Mouse (Mus musculus) neural tube, embryonic 11.5 days (tissue): Measurements from ENCODE around the gene Rasal2. TPM values are rescaled to one million over a fixed set of nuclear protein-coding genes. Genes with fewer than 3 reads are reported as not detected.
A peak's percentile ranks its signal among the peaks of the same experiment; 100 is the strongest.
"Not testable (repeated sequence)": the region's sequence is repeated elsewhere in the genome, so short reads cannot be mapped to it uniquely, and the experiment has no call there.

Source experiments
- ATAC-seq: fragments of 200-750 bp; cut with Nextera tagmentation; 2 replicates; pipeline ENCODE4 v1.8.0; 2017; ENCODE audit warnings: moderate number of reproducible peaks, mild to moderate bottlenecking, moderate TSS enrichment, moderate library complexity; ENCODE audit not compliant: insufficient read depth, low FRiP score, low TSS enrichment
- DNase-seq: peaks from one replicate; pipeline ENCODE4 v3.0.0-alpha.2; 2015; ENCODE audit warnings: low spot score
- H3K27ac ChIP-seq: fragments of 300-500 bp; sonication (generic); 2 replicates; pipeline ENCODE4 v1.5.1; 2014; ENCODE audit warnings: low read depth, mild to moderate bottlenecking, low read length
- H3K27me3 ChIP-seq: fragments of 300-500 bp; sonication (generic); 2 replicates; pipeline ENCODE4 v1.6.1; 2014; ENCODE audit warnings: mild to moderate bottlenecking, low read length, mixed read lengths; ENCODE audit not compliant: control insufficient read depth, insufficient read depth
- H3K36me3 ChIP-seq: fragments of 300-500 bp; sonication (generic); 2 replicates; pipeline ENCODE4 v1.6.1; 2014; ENCODE audit warnings: mild to moderate bottlenecking, low read length, moderate library complexity, mixed read lengths; ENCODE audit not compliant: control insufficient read depth, insufficient read depth
- H3K4me1 ChIP-seq: fragments of 300-500 bp; sonication (generic); 2 replicates; pipeline ENCODE4 v1.6.1; 2014; ENCODE audit warnings: low read length, mixed read lengths; ENCODE audit not compliant: control insufficient read depth, insufficient read depth
- H3K4me2 ChIP-seq: fragments of 300-500 bp; sonication (generic); 2 replicates; pipeline ENCODE4 v1.6.1; 2014; ENCODE audit warnings: low read depth, mild to moderate bottlenecking, moderate library complexity
- H3K4me3 ChIP-seq: fragments of 300-500 bp; sonication (generic); 2 replicates; pipeline ENCODE4 v1.5.1; 2014; ENCODE audit warnings: low read depth, low read length
- H3K9ac ChIP-seq: fragments of 300-500 bp; sonication (generic); 2 replicates; pipeline ENCODE4 v1.6.1; 2014; ENCODE audit warnings: mild to moderate bottlenecking, low read length
- H3K9me3 ChIP-seq: fragments of 300-500 bp; sonication (generic); 2 replicates; pipeline ENCODE4 v1.6.1; 2016; ENCODE audit warnings: low read length; ENCODE audit not compliant: control insufficient read depth
- WGBS: fragments of 180-500 bp; shearing (Covaris S2); extraction: QIAGEN DNeasy Blood & Tissue Kit; methylation state at CpG from one replicate; pipeline ENCODE4 v1.1.7; 2014; 5-methylcytosine and 5-hydroxymethylcytosine counted together
- polyA plus RNA-seq: library from polyadenylated mRNA; unstranded; fragments of >200 nt; fragmentation: Nextera tagmentation; extraction: Ambion mirVana; gene quantifications from 2 replicates; pipeline ENCODE4 v1.2.1, GENCODE M21; 2014

Rasal2 gene
- polyA plus RNA-seq, 1 experiment from 2014 or later: 19.8 TPM

DNA sequence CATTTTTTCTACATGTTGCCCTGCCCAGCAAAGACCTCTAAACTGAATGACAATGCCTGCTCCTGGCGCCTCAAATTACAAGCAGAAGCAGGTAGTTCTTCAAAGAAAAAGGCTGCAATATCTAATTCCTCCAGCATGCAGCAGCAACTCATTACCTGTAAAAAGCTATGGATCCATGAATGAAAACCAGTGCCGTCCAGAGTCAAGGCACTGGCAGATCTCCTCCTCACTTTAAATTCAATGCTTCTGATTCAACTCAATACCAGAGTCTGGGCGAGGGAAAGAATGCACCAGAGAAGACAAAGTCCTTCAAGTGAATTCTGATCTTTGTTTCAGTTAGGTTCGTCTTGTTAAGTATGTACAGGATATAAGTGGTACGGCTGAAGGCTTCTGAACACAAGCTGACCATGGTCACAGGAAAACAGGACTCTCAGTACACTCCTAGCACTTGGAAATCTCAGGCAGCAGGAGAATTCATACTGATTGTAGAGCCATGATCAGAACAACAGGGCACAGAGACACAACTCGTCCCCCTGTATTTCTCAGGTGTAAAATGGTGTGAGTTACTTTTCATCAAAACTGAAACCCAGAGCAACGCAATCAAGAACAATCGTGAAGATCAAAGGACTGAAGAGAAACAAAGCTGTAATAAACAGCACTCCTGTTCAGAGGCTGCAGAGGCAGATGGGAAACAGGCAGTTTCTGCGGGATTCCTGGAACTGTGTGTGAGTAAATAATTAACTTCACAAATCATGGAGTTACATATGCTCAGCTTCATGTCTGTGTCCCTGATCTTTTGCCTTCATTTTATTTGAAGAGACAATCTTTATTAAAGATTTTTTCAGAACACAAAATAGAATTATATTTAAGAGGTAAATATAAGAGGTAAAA, 158.6 kb downstream of the Rasal2 start:
- no peak for DNase-seq
- 60% methylated on average over 9 of the region's 9 CpGs for WGBS
- Histone ChIP-seq H3K4me2 (no peak overlapping the region), H3K9me3 (no peaks in the 10 kb centered on the region), H3K27ac (no peak overlapping the region), H3K4me3 (no peak overlapping the region), H3K9ac (no peak overlapping the region), H3K27me3 (no peaks in the 10 kb centered on the region), H3K4me1 (no peaks in the 10 kb centered on the region), H3K36me3 (no peaks in the 10 kb centered on the region)
- ATAC-seq: no peak

DNA sequence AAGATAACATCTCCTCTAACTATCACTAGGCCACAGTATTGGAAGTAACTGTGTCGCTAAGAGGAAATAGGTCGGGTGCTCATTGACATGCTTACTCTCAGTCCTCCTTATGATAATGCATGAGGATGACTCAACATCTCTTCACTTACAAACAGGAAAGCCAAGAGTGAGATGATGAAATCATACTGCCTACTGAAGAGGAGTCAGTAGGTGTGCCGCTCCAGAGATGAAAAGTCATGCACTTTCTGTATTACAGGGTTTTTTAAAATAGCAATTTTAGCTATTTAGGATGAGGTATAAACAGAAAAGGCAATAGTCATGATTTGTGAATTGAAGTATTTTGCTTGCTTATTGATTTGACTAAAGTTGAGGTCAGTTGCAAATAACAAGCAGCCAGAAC, 164.3 kb downstream of the Rasal2 start:
- WGBS: 90% methylated on average over 3 of the region's 3 CpGs
- H3K36me3 ChIP-seq: no peaks in the 10 kb centered on the region
- no peaks in the 10 kb centered on the region for H3K27me3 ChIP-seq
- H3K9ac ChIP-seq: no peak overlapping the region
- H3K4me1 ChIP-seq: peaks cover 11% of the 10 kb centered on the region
- no peak for DNase-seq
- ATAC-seq: no peak
- no peak overlapping the region for H3K4me2 ChIP-seq
- no peaks in the 10 kb centered on the region for H3K9me3 ChIP-seq
- H3K27ac ChIP-seq: no peak overlapping the region
- H3K4me3 ChIP-seq: no peak overlapping the region

DNA sequence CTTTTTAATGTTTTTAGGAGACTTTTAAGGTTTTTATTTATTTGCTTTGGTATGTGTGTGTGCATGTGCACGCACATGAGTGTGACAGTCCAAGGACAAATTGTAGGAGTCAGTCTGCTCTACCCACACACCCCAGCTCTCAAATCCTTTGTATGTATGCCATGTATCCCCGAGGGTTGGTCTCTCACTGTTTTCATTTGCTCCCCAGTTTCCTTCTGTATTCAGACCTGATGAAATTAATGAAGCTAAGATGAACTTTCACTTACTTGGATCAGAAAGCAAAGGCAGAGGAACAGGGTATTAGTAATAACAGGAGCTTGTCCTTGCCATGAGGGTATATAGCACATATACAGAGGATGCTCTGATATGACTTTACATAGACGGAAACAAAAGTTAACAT, 165.1 kb downstream of the Rasal2 start:
- 89% methylated on average over 3 of the region's 3 CpGs for WGBS
- ATAC-seq: no peak
- H3K9me3 ChIP-seq: no peaks in the 10 kb centered on the region
- H3K27me3 ChIP-seq: no peaks in the 10 kb centered on the region
- no peak overlapping the region for H3K4me3 ChIP-seq
- no peak overlapping the region for H3K27ac ChIP-seq
- no peak overlapping the region for H3K9ac ChIP-seq
- no peaks in the 10 kb centered on the region for H3K36me3 ChIP-seq
- peaks cover 11% of the 10 kb centered on the region for H3K4me1 ChIP-seq
- no peak for DNase-seq
- H3K4me2 ChIP-seq: no peak overlapping the region

DNA sequence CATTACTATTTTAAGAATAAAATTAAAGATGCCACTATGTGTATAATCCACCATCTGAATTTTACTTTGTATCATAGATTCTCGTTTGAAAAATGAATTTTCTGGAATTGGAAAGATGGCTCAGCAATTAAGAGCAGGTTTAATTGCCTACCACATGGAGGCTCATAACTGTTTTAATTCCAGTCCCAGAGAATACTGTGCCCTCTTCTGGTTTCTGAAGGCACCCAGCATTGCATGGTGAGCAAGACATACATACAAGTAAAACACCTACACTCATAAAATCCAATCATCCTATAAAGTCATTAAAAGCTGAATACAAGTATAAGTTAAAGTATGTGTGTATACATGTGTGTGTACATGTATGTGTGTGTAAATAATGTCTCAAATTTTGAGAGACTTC, 165.6 kb downstream of the Rasal2 start:
- ATAC-seq (no peak), DNase-seq (no peak)
- Histone ChIP-seq H3K9ac (no peak overlapping the region), H3K4me1 (peaks cover 11% of the 10 kb centered on the region), H3K9me3 (no peaks in the 10 kb centered on the region), H3K27ac (no peak overlapping the region), H3K4me2 (no peak overlapping the region), H3K27me3 (no peaks in the 10 kb centered on the region), H3K4me3 (no peak overlapping the region), H3K36me3 (no peaks in the 10 kb centered on the region)
- 80% methylated on average over 1 of the region's 1 CpGs for WGBS

DNA sequence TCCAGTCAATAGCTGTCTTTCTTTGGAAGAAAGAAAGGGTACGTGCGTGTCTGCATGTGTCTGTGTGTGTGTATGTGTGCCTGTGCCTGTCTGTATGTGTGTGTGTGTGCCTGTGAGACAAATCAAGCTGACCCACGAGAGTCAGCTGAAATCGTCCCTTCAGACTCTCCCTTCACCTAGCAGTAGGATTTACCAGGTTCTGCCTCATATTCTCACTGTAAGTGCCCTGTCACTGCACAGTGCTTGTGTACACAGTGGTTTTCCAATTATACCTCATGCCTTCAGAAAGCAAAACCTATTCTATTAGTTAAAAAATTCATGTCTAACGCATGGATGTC, 168.0 kb downstream of the Rasal2 start:
- ATAC-seq (no peak), DNase-seq (no peak)
- H3K4me2 ChIP-seq: peak overlapping the region; percentile 34
- H3K9ac ChIP-seq: peak overlapping the region; percentile 49
- WGBS: 50% methylated on average over 5 of the region's 5 CpGs
- H3K27ac ChIP-seq: peak overlapping the region; percentile 83
- no peaks in the 10 kb centered on the region for H3K36me3 ChIP-seq
- no peaks in the 10 kb centered on the region for H3K27me3 ChIP-seq
- H3K4me1 ChIP-seq: peaks cover 11% of the 10 kb centered on the region
- H3K9me3 ChIP-seq: no peaks in the 10 kb centered on the region
- peak overlapping the region; percentile 16 for H3K4me3 ChIP-seq

DNA sequence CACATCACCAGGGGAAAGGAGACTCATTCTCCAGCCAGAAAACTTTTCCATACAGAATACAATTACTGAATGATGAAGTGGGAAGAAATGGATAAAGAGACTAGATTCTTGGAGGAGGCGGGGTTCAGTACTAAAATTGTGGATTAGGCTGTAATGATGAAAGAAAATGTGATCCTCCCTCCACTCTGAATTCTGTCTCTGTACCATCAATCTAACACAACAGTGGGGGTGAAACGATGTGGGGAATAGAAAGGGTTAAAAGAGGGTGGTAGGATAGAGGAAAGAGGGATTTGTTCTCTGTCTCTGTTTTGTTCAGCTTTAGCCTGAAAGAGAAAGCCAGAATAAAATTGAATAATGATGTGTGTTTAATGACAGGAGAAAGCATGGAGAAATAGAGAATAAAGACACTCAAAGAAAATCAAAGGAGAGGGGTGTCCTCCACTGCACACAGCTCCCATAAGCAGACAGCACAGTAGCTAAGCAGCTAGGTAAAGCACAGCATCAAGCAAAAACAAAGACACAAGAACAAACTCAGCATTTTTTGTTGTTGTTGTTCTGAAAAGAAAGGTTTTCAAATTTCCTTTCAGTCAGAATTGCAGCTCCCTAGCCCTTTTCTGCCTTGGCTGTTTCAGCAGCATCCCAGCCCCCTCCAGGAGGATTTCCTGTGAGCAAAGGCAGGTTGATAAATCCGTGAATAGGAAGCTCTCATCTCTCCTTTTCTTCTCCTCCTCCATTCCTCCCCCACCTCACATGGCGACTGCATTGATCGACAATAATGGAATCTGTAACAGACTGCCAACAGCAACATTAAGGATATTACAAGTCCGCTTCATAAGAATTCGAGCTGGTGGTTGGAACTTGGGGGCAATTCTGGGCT, 168.6 kb downstream of the Rasal2 start:
- DNase-seq (peak; percentile 51), ATAC-seq (no peak)
- Histone ChIP-seq H3K4me3 (peak overlapping the region; percentile 16), H3K9me3 (no peaks in the 10 kb centered on the region), H3K27me3 (no peaks in the 10 kb centered on the region), H3K4me2 (peak overlapping the region; percentile 34), H3K9ac (peak overlapping the region; percentile 49), H3K27ac (peak overlapping the region; percentile 83), H3K4me1 (peaks cover 11% of the 10 kb centered on the region), H3K36me3 (no peaks in the 10 kb centered on the region)
- 41% methylated on average over 7 of the region's 7 CpGs for WGBS

DNA sequence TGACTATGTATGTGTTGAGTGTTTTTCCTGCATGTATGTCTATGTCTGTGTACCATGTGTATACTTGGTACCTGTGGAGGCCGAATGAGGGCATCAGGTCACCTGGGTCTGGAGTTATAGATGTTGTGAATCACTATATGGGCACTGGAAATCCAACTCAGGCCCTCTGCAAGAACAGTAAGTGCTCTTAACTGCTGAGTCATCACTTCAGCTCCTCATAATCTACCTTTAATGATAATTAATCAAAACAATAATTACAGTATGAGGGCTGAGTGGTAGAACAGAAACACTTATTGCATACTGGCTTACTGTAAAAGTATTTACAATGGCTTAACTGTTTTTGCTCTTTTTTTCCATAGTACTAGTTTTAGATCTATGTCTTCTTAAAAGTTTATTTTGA, 172.7 kb downstream of the Rasal2 start:
- Histone ChIP-seq H3K4me2 (no peak overlapping the region), H3K4me3 (no peak overlapping the region), H3K9me3 (no peaks in the 10 kb centered on the region), H3K27ac (no peak overlapping the region), H3K27me3 (no peaks in the 10 kb centered on the region), H3K36me3 (no peaks in the 10 kb centered on the region), H3K9ac (no peak overlapping the region), H3K4me1 (peaks cover 11% of the 10 kb centered on the region)
- DNase-seq (no peak), ATAC-seq (no peak)
- WGBS: 96% methylated on average over 1 of the region's 1 CpGs

DNA sequence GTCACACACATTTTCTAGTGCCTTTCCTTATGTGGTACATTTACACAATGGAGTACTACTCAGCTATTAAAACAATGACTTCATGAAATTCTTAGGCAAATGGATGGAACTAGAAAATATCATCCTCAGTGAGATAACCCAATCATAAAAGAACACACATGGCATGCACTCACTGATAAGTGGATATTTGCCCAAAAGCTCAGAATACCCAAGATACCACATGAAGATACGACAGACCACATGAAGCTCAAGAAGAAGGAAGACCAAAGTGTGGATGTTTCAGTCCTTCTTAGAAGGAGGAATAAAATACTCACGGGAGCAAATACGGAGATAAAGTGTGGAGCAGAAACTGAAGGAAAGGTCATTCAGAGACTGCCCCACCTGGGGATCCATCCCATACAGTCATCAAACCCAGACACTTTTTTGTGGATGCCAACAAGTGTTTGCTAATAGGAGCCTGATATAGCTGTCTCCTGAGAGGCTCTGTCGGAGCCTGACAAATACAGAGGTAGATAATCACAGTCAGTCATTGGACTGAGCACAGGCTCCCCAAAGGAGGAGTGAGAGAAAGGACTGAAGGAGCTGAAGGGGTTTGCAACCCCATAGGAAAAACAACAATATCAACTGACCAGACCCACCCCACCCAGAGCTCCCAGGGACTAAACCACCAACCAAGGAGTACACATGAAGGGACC, 175.6 kb downstream of the Rasal2 start:
- H3K9ac ChIP-seq, H3K4me2 ChIP-seq, H3K36me3 ChIP-seq, H3K27me3 ChIP-seq, DNase-seq, H3K9me3 ChIP-seq, H3K4me3 ChIP-seq, ATAC-seq, H3K27ac ChIP-seq, H3K4me1 ChIP-seq: not testable (repeated sequence)
- WGBS: 96% methylated on average over 4 of the region's 4 CpGs
